Mouse (Mus musculus) stomach, postnatal 0 days (tissue): ENCODE results near the gene Lrrk1. TPM values are rescaled to one million over a fixed set of nuclear protein-coding genes. Genes with fewer than 3 reads are reported as not detected.

ENCODE experiments used
- ATAC-seq: fragments of 200-750 bp; cut with Nextera tagmentation; 2 replicates; pipeline ENCODE4 v1.8.0; 2017; ENCODE audit not compliant: low FRiP score, low TSS enrichment
- DNase-seq: peaks from one replicate; pipeline ENCODE4 v3.0.0-alpha.2; 2016; ENCODE audit warnings: low spot score
- H3K27ac ChIP-seq: fragments of 300-500 bp; sonication (generic); replicated peaks from 2 replicates; pipeline ENCODE4 v1.5.1; 2014; ENCODE audit warnings: mild to moderate bottlenecking, control low read depth
- H3K27me3 ChIP-seq: fragments of 300-500 bp; sonication (generic); 2 replicates; pipeline ENCODE4 v1.6.1; 2014; ENCODE audit warnings: low read length; ENCODE audit not compliant: control insufficient read depth, insufficient read depth
- H3K36me3 ChIP-seq: fragments of 300-500 bp; sonication (generic); 2 replicates; pipeline ENCODE4 v1.6.1; 2014; ENCODE audit warnings: low read length, mixed read lengths; ENCODE audit not compliant: control insufficient read depth, insufficient read depth
- H3K4me1 ChIP-seq: fragments of 300-500 bp; sonication (generic); replicated peaks from 2 replicates; pipeline ENCODE4 v1.6.1; 2014; ENCODE audit warnings: antibody characterized with exemption; ENCODE audit not compliant: control insufficient read depth, insufficient read depth
- H3K4me2 ChIP-seq: fragments of 300-500 bp; sonication (generic); replicated peaks from 2 replicates; pipeline ENCODE4 v1.6.1; 2014; ENCODE audit warnings: low read depth, mild to moderate bottlenecking, control low read depth, moderate library complexity
- H3K4me3 ChIP-seq: fragments of 300-500 bp; sonication (generic); 2 replicates; pipeline ENCODE4 v1.5.1; 2014; ENCODE audit warnings: low read depth, low read length, control low read depth
- H3K9ac ChIP-seq: fragments of 300-500 bp; sonication (generic); 2 replicates; pipeline ENCODE4 v1.6.1; 2014; ENCODE audit warnings: mild to moderate bottlenecking, low read length, control low read depth, mixed read lengths
- H3K9me3 ChIP-seq: fragments of 300-500 bp; sonication (generic); 2 replicates; pipeline ENCODE4 v1.6.1; 2016; ENCODE audit warnings: low read length; ENCODE audit not compliant: control insufficient read depth
- CTCF ChIP-seq: IDR thresholded peaks from 2 replicates; pipeline ENCODE4 v1.5.1; 2016; ENCODE audit warnings: antibody characterized with exemption, low read depth, mild to moderate bottlenecking, moderate library complexity
- EP300 ChIP-seq: optimal IDR thresholded peaks from 2 replicates; pipeline ENCODE3; 2016; ENCODE audit warnings: antibody characterized with exemption
- WGBS: fragments of 180-500 bp; shearing (Covaris S2); extraction: QIAGEN DNeasy Blood & Tissue Kit; methylation state at CpG from one replicate; pipeline ENCODE4 v1.1.7; 2014; 5-methylcytosine and 5-hydroxymethylcytosine counted together
- polyA plus RNA-seq: library from polyadenylated mRNA; unstranded; fragments of >200 nt; fragmentation: Nextera tagmentation; extraction: Ambion mirVana; gene quantifications from 2 replicates; pipeline ENCODE4 v1.2.1, GENCODE M21; 2015

Lrrk1 gene
- polyA plus RNA-seq, 1 experiment from 2014 or later: 9.2 TPM

- H3K9me3 ChIP-seq: no peaks in the 10 kb centered on the region
- no peak overlapping the region for H3K27ac ChIP-seq
- no peaks in the 10 kb centered on the region for H3K4me1 ChIP-seq
- no peak overlapping the region for H3K9ac ChIP-seq
- DNase-seq (no peak), ATAC-seq (no peak)
- no peak for TF ChIP-seq EP300
- TF ChIP-seq CTCF: no peak
- 47% methylated on average over 9 of the region's 9 CpGs for WGBS
- H3K27me3 ChIP-seq: no peaks in the 10 kb centered on the region
- no peak overlapping the region for H3K4me2 ChIP-seq
- H3K4me3 ChIP-seq: no peak overlapping the region
- H3K36me3 ChIP-seq: peaks cover 16% of the 10 kb centered on the region
These were observed 90.5 kb downstream of the Lrrk1 start for GRCm38 (mm10) chr7:66297656-66298021.

GRCm38 (mm10) chr7:66296921-66297655 lies 91.1 kb downstream of the Lrrk1 start:
- ATAC-seq (no peak), DNase-seq (no peak)
- Histone ChIP-seq H3K4me3 (no peak overlapping the region), H3K9ac (no peak overlapping the region), H3K27me3 (no peaks in the 10 kb centered on the region), H3K4me2 (no peak overlapping the region), H3K27ac (no peak overlapping the region), H3K36me3 (peaks cover 16% of the 10 kb centered on the region), H3K4me1 (no peaks in the 10 kb centered on the region), H3K9me3 (no peaks in the 10 kb centered on the region)
- TF ChIP-seq EP300 (no peak), CTCF (no peak)
- 66% methylated on average over 12 of the region's 12 CpGs for WGBS

- DNase-seq: no peak
- 61% methylated on average over 19 of the region's 19 CpGs for WGBS
These were observed 95.4 kb downstream of the Lrrk1 start for GRCm38 (mm10) chr7:66292552-66293376.

GRCm38 (mm10) chr7:66292010-66292409 lies 96.1 kb downstream of the Lrrk1 start:
- Histone ChIP-seq H3K9me3 (no peaks in the 10 kb centered on the region), H3K9ac (no peak overlapping the region), H3K4me1 (no peaks in the 10 kb centered on the region), H3K4me2 (no peak overlapping the region), H3K36me3 (peaks cover 33% of the 10 kb centered on the region), H3K27me3 (no peaks in the 10 kb centered on the region), H3K4me3 (no peak overlapping the region), H3K27ac (no peak overlapping the region)
- TF ChIP-seq CTCF: no peak
- TF ChIP-seq EP300: no peak
- DNase-seq: no peak
- no peak for ATAC-seq
- 88% methylated on average over 8 of the region's 8 CpGs for WGBS

More at GRCm38 (mm10) chr7:66292552-66293376, 95.4 kb downstream of the Lrrk1 start:
- TF ChIP-seq EP300 (no peak), CTCF (no peak)
- no peaks in the 10 kb centered on the region for H3K27me3 ChIP-seq
- no peaks in the 10 kb centered on the region for H3K4me1 ChIP-seq
- H3K9me3 ChIP-seq: no peaks in the 10 kb centered on the region
- H3K27ac ChIP-seq: 0 out of 2 replicates have a peak overlapping the region, but pooled peaks have one; percentile 8
- no peak overlapping the region for H3K9ac ChIP-seq
- no peak overlapping the region for H3K4me2 ChIP-seq
- peaks cover 30% of the 10 kb centered on the region for H3K36me3 ChIP-seq
- H3K4me3 ChIP-seq: no peak overlapping the region
- peak; percentile 28; the same call in 1 of the 2 replicates for ATAC-seq

DNA sequence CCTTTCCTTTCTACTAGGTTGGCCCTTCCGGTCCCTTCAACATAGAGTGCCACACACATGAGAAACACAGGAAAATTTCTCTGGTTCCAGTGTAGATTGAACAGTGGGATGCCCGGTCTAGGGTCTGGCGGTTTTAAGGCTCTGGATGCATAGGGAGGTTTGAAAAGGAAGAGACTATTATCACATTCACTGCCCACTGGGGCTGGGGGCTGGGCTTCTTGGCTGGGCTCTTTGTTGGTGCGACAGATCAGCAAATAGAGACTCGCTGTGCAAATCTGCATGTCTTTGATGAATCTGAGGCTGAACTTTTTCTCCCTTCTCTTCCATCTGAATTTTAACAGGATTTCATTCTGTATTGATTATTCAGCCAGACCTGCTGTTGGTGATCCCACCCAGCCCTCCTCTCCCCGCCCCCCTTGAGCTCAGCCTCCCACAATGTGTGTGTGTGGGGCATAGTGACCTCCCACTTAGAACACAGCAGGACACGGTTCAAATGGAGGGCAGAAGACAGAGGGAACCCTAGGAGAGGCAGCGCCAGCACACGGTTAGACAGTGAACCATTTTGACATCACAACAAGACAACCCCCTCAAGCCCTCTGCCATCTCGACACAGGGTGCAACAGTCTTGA lies 105.1 kb downstream of the Lrrk1 start:
- Histone ChIP-seq H3K9me3 (no peaks in the 10 kb centered on the region), H3K4me3 (no peak overlapping the region), H3K9ac (no peak overlapping the region), H3K36me3 (peaks cover 18% of the 10 kb centered on the region), H3K4me2 (no peak overlapping the region), H3K27me3 (no peaks in the 10 kb centered on the region), H3K27ac (no peak overlapping the region), H3K4me1 (no peaks in the 10 kb centered on the region)
- DNase-seq (no peak), ATAC-seq (no peak)
- TF ChIP-seq CTCF (no peak), EP300 (no peak)
- 37% methylated on average over 10 of the region's 10 CpGs for WGBS
